Mouse (Mus musculus): ENCODE results near the gene Mgat3. TPM values are rescaled to one million over a fixed set of nuclear protein-coding genes. Genes with fewer than 3 reads are reported as not detected.

Gene Mgat3
- polyA plus RNA-seq, 1 experiment from 2014 or later: 8.8 TPM

DNA sequence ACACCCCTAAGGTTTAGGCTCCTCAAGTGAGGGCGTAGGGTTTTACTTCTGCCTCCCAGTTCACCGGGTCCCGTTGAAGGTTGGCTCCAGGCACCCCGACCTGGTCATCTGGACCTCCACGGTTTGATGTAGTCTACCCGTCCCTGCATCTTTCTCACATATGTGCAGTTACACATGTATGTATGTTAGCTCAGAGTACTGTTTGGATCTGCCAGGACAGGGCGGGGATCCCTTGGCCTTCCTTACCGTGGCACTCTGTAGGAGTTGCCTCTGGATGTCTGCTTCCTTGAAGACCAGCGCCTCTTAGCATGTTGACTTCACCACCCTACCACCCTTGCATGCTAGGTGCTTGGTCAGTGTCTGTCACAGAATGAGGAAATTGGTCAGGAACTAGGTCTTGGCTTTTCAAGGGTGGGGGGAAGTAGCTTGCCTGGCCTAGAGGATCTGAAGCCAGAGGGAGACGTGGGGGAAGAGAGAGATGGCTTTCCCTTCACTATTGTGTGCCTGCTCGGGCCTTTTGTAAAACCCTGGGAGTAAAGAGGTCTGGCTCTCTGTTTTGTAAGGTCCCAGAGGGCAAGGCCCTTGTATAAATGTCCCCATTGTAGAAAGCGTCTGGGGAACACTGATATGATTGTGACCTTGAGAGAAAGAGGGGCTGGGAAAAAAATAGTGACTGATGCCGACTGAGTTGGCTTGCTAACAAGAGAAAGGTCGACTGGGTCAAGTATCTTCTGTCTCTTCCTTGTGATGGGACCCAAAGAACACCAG lies 39.7 kb upstream of the Mgat3 start:
- Histone ChIP-seq H3K9ac (ENCODE audit: low read length) (peak overlapping the region; percentile 80), H3K4me3 (ENCODE audit: low read depth, low read length) (peak overlapping the region; percentile 51), H3K4me2 (ENCODE audit: low read depth, low read length, severe bottlenecking) (peak overlapping the region; percentile 88), H3K27me3 (ENCODE audit: control insufficient read depth, insufficient read depth, low read length) (no peaks in the 10 kb centered on the region), H3K27ac (ENCODE audit: low read depth, low read length) (peak overlapping the region; percentile 92), H3K36me3 (ENCODE audit: control insufficient read depth, insufficient read depth, low read length) (no peaks in the 10 kb centered on the region; the same call in 1 of the 2 replicates), H3K4me1 (replicated peaks; ENCODE audit: control insufficient read depth, insufficient read depth, low read length) (peaks cover 11% of the 10 kb centered on the region), H3K9me3 (ENCODE audit: control insufficient read depth, low read length) (no peaks in the 10 kb centered on the region)
- 17% methylated on average over 14 of the region's 14 CpGs for WGBS
- ATAC-seq (replicated peaks; ENCODE audit: low FRiP score): peak; percentile 29; the same call in 1 of the 2 replicates
- no peak for DNase-seq (ENCODE audit: low spot score)

DNA sequence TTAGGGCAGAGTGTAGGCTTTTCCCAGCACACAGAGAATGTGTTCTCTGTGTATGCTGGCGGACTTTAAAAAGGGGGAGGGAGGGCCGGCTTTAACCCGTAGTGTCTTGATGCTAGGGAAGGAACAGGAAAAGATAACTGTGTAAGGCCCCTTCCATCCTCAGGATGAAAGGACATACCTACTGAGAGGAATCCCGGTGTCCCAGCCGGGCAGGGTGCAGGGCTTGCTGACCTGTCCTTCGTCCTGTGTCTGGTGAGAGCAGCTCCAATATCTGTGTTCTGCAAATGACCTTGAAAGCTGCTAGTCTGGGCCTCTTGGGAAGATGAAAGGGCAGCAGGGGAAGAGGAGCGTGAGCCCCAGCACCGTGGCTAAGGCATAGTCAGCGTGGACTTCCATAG lies 39.1 kb upstream of the Mgat3 start:
- no peak for ATAC-seq (replicated peaks; ENCODE audit: low FRiP score)
- no peaks in the 10 kb centered on the region for H3K27me3 ChIP-seq (ENCODE audit: control insufficient read depth, insufficient read depth, low read length)
- H3K4me2 ChIP-seq (ENCODE audit: low read depth, low read length, severe bottlenecking): peak overlapping the region; percentile 88
- no peaks in the 10 kb centered on the region for H3K9me3 ChIP-seq (ENCODE audit: control insufficient read depth, low read length)
- WGBS: 71% methylated on average over 9 of the region's 9 CpGs
- H3K27ac ChIP-seq (ENCODE audit: low read depth, low read length): no peak overlapping the region
- no peaks in the 10 kb centered on the region; the same call in 1 of the 2 replicates for H3K36me3 ChIP-seq (ENCODE audit: control insufficient read depth, insufficient read depth, low read length)
- H3K4me1 ChIP-seq (replicated peaks; ENCODE audit: control insufficient read depth, insufficient read depth, low read length): peaks cover 11% of the 10 kb centered on the region
- DNase-seq (ENCODE audit: low spot score): no peak
- peak overlapping the region; percentile 51 for H3K4me3 ChIP-seq (ENCODE audit: low read depth, low read length)
- peak overlapping the region; percentile 80 for H3K9ac ChIP-seq (ENCODE audit: low read length)

DNA sequence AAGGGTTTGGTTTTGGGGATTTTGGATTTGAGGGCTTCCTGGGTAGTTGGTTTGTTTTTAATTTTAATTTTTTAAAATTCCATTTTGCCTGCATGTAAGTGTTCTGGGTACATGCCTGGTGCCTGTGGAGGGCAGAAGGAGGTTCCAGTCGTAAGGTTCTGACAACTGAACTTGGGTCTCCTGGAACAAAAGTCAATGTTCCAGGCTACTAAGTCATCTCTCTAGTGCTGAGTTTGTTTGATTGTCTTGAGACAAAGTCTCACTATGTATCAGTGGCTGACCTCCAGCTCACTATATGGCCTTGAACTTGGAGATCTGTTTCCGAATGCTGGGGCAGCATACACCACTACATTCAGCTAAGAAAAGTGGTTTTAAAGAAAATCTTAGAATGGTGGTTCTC lies 38.0 kb upstream of the Mgat3 start:
- 96% methylated on average over 2 of the region's 2 CpGs for WGBS
- Histone ChIP-seq H3K4me2 (ENCODE audit: low read depth, low read length, severe bottlenecking) (no peak overlapping the region), H3K27me3 (ENCODE audit: control insufficient read depth, insufficient read depth, low read length) (no peaks in the 10 kb centered on the region), H3K4me1 (replicated peaks; ENCODE audit: control insufficient read depth, insufficient read depth, low read length) (peaks cover 11% of the 10 kb centered on the region), H3K4me3 (ENCODE audit: low read depth, low read length) (no peak overlapping the region), H3K9me3 (ENCODE audit: control insufficient read depth, low read length) (no peaks in the 10 kb centered on the region), H3K36me3 (ENCODE audit: control insufficient read depth, insufficient read depth, low read length) (no peaks in the 10 kb centered on the region; the same call in 1 of the 2 replicates), H3K9ac (ENCODE audit: low read length) (no peak overlapping the region), H3K27ac (ENCODE audit: low read depth, low read length) (no peak overlapping the region)
- DNase-seq (ENCODE audit: low spot score) (no peak), ATAC-seq (replicated peaks; ENCODE audit: low FRiP score) (no peak)

DNA sequence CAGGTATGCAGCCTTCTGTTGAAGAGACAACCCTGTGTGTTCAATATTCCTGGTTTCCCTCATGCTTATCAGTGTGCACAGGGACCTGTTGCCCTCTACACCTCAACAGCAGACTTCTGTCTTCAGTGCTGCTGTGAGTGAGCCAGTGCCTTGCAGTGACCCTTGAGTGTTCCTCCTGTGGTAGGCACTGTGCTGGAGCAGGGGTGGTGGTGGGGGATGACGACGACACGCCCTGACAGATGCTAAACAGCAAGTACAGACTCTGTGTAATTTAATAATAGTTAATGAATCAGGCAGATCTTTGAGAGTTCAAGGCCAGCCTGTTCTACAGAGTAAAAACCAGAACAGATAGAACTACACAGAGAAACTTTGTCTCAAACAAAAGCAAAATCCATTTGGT lies 36.9 kb upstream of the Mgat3 start:
- WGBS: 99% methylated on average over 3 of the region's 3 CpGs
- no peaks in the 10 kb centered on the region; the same call in 1 of the 2 replicates for H3K36me3 ChIP-seq (ENCODE audit: control insufficient read depth, insufficient read depth, low read length)

DNA sequence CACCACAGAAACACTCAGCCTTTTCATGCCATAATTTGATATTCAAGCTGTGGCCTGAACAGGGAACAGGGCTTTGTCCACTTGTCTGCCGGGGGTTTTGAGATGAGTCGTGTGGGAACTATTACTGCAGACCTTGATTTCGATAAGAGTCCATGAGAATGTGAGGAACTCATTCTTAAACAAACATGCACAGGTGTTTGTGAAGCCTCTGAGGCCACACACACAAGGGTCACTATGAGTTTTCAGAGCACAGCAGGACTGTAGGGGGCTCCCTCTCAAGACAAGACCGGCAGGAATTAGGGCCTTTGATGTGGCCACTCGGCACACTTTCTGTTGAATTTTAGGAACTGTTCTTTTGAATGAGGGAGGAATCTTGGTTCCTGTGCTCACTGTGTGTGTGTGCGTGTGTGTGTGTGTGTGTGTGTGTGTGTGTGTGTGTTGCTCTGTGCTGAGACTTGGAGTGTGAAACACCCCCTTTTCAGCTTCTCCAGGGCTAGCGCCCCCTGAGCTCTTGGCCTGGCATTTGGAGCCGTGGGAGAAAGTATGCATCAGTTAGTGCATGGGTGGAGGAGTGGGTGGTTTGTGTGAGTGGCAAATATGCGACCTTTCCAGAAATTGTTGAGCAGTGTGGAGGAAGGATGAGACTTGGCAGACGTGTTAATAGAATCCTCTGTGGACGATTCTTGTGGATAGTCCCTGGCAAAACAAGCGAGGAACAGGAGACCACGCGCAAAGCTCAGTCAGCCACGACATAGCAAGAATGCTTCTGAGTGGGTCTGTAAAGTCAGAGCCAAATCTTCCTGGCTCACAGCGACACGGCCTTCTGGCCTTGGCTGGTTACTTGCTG lies 35.4 kb upstream of the Mgat3 start:
- H3K27ac ChIP-seq (ENCODE audit: low read depth, low read length): no peak overlapping the region
- no peak overlapping the region for H3K4me3 ChIP-seq (ENCODE audit: low read depth, low read length)
- peaks cover 11% of the 10 kb centered on the region for H3K4me1 ChIP-seq (replicated peaks; ENCODE audit: control insufficient read depth, insufficient read depth, low read length)
- H3K9ac ChIP-seq (ENCODE audit: low read length): no peak overlapping the region
- H3K27me3 ChIP-seq (ENCODE audit: control insufficient read depth, insufficient read depth, low read length): no peaks in the 10 kb centered on the region
- H3K4me2 ChIP-seq (ENCODE audit: low read depth, low read length, severe bottlenecking): no peak overlapping the region
- H3K9me3 ChIP-seq (ENCODE audit: control insufficient read depth, low read length): no peaks in the 10 kb centered on the region
- DNase-seq (ENCODE audit: low spot score): no peak
- no peaks in the 10 kb centered on the region; the same call in 1 of the 2 replicates for H3K36me3 ChIP-seq (ENCODE audit: control insufficient read depth, insufficient read depth, low read length)
- ATAC-seq (replicated peaks; ENCODE audit: low FRiP score): no peak
- WGBS: 78% methylated on average over 17 of the region's 17 CpGs

More for the DNA sequence above, 36.9 kb upstream of the Mgat3 start:
- peaks cover 11% of the 10 kb centered on the region for H3K4me1 ChIP-seq (replicated peaks; ENCODE audit: control insufficient read depth, insufficient read depth, low read length)
- H3K27me3 ChIP-seq (ENCODE audit: control insufficient read depth, insufficient read depth, low read length): no peaks in the 10 kb centered on the region
- H3K9me3 ChIP-seq (ENCODE audit: control insufficient read depth, low read length): no peaks in the 10 kb centered on the region
- no peak overlapping the region for H3K27ac ChIP-seq (ENCODE audit: low read depth, low read length)
- DNase-seq (ENCODE audit: low spot score) (no peak), ATAC-seq (replicated peaks; ENCODE audit: low FRiP score) (no peak)
- no peak overlapping the region for H3K9ac ChIP-seq (ENCODE audit: low read length)
- H3K4me3 ChIP-seq (ENCODE audit: low read depth, low read length): no peak overlapping the region
- H3K4me2 ChIP-seq (ENCODE audit: low read depth, low read length, severe bottlenecking): no peak overlapping the region

DNA sequence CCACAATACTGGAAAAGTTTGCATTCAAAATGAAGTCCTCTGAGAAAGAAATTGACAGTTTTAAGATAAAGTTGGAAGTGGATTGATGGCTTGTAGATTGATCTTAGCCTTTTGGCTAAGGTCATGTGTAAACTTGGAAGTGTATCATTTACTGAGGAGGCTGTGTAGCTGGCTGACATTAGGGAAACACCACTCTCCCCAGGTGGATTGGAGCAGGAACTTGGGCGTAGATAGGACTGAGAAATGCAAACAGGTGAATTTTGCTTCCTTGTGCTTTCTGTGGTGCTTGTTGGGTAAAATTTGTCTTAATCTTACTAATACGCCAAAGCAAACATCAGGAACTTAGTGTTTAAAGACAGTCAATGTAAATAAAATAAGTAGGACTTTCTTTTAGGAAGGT lies 33.2 kb upstream of the Mgat3 start:
- ATAC-seq (replicated peaks; ENCODE audit: low FRiP score): no peak
- H3K36me3 ChIP-seq (ENCODE audit: control insufficient read depth, insufficient read depth, low read length): no peaks in the 10 kb centered on the region; the same call in 1 of the 2 replicates
- H3K4me3 ChIP-seq (ENCODE audit: low read depth, low read length): no peak overlapping the region
- H3K4me2 ChIP-seq (ENCODE audit: low read depth, low read length, severe bottlenecking): no peak overlapping the region
- no peaks in the 10 kb centered on the region for H3K27me3 ChIP-seq (ENCODE audit: control insufficient read depth, insufficient read depth, low read length)
- no peak for DNase-seq (ENCODE audit: low spot score)
- WGBS: 93% methylated on average over 2 of the region's 2 CpGs
- no peak overlapping the region for H3K27ac ChIP-seq (ENCODE audit: low read depth, low read length)
- no peaks in the 10 kb centered on the region for H3K9me3 ChIP-seq (ENCODE audit: control insufficient read depth, low read length)
- peaks cover 2% of the 10 kb centered on the region; the same call in 1 of the 2 replicates for H3K4me1 ChIP-seq (replicated peaks; ENCODE audit: control insufficient read depth, insufficient read depth, low read length)
- H3K9ac ChIP-seq (ENCODE audit: low read length): no peak overlapping the region

DNA sequence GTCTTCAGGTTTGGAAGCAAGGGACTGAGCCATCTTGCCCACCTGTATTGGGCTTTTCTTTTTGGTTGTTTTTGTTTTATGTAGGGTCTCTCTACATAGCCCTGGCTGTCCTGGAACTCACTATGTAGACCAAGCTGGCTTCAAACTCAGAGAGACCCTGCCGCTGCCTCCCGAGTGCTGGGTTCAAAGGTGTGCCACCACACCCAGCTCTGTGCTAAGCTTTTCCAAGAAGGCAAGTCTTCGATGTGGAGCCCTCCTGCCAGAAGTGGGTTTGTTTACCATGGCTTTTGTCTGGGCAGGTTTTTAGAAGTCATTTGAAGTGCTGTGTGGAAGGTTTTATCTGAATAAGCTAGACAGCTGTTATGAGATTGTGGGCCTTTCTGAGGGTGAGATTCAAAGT lies 32.6 kb upstream of the Mgat3 start:
- no peak for DNase-seq (ENCODE audit: low spot score)
- 96% methylated on average over 3 of the region's 3 CpGs for WGBS
- H3K27me3 ChIP-seq (ENCODE audit: control insufficient read depth, insufficient read depth, low read length): no peaks in the 10 kb centered on the region
- H3K4me3 ChIP-seq (ENCODE audit: low read depth, low read length): no peak overlapping the region
- H3K9ac ChIP-seq (ENCODE audit: low read length): no peak overlapping the region
- no peak overlapping the region for H3K4me2 ChIP-seq (ENCODE audit: low read depth, low read length, severe bottlenecking)
- no peak for ATAC-seq (replicated peaks; ENCODE audit: low FRiP score)
- no peak overlapping the region for H3K27ac ChIP-seq (ENCODE audit: low read depth, low read length)
- no peaks in the 10 kb centered on the region; the same call in 1 of the 2 replicates for H3K36me3 ChIP-seq (ENCODE audit: control insufficient read depth, insufficient read depth, low read length)
- H3K4me1 ChIP-seq (replicated peaks; ENCODE audit: control insufficient read depth, insufficient read depth, low read length): peaks cover 2% of the 10 kb centered on the region; the same call in 1 of the 2 replicates
- no peaks in the 10 kb centered on the region for H3K9me3 ChIP-seq (ENCODE audit: control insufficient read depth, low read length)

DNA sequence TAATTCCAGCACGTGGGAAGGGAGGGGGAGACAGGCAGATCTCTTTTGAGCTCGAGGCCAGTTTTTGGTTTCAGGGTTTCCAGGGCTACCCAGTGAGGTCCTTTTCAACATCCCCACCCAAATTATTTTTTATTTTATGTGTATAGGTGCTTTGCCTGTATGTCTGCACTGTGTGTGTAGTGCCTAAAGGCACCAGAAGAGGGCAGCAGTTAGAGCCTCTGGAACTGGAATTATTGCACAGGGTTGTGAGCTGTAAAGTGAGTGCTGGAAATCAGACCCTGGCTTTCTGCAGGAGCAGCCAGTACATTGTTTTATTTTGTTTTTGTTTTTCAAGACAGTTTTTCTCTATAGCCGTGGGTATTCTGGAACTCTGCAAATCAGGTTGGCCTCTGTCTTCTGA lies 31.4 kb upstream of the Mgat3 start:
- DNase-seq (ENCODE audit: low spot score) (no peak), ATAC-seq (replicated peaks; ENCODE audit: low FRiP score) (no peak)
- 98% methylated on average over 3 of the region's 3 CpGs for WGBS
- Histone ChIP-seq H3K36me3 (ENCODE audit: control insufficient read depth, insufficient read depth, low read length) (no peaks in the 10 kb centered on the region; the same call in 1 of the 2 replicates), H3K27me3 (ENCODE audit: control insufficient read depth, insufficient read depth, low read length) (no peaks in the 10 kb centered on the region), H3K9me3 (ENCODE audit: control insufficient read depth, low read length) (no peaks in the 10 kb centered on the region), H3K4me1 (replicated peaks; ENCODE audit: control insufficient read depth, insufficient read depth, low read length) (peaks cover 2% of the 10 kb centered on the region; the same call in 1 of the 2 replicates), H3K9ac (ENCODE audit: low read length) (no peak overlapping the region), H3K4me3 (ENCODE audit: low read depth, low read length) (no peak overlapping the region), H3K4me2 (ENCODE audit: low read depth, low read length, severe bottlenecking) (no peak overlapping the region), H3K27ac (ENCODE audit: low read depth, low read length) (no peak overlapping the region)

Data from forebrain, embryonic 11.5 days (tissue).